Mouse (Mus musculus) CH12.LX (cell line): ENCODE measurements around the gene Ttc19.

ENCODE experiments used
- CHD2 ChIP-seq: IDR thresholded peaks from 2 replicates; pipeline ENCODE4 v1.6.1; 2011; ENCODE audit warnings: low read length, improper control_type of control experiment
- CTCF ChIP-seq, 2 experiments: IDR thresholded peaks in 1 of 2; conservative IDR thresholded peaks in 1 of 2; 2 replicates each; pipeline ENCODE4 v1.5.1; 2011 to 2012; ENCODE audit warnings: low read depth in 2 of 2, low read length in 2 of 2, improper control_type of control experiment in 1 of 2, inconsistent platforms in 1 of 2, mild to moderate bottlenecking in 1 of 2, moderate library complexity in 1 of 2
- E2F4 ChIP-seq: IDR thresholded peaks from 2 replicates; pipeline ENCODE4 v1.6.1; 2011; ENCODE audit warnings: low read depth, low read length, improper control_type of control experiment; ENCODE audit not compliant: insufficient replicate concordance
- ELF1 ChIP-seq: IDR thresholded peaks from 2 replicates; pipeline ENCODE4 v1.6.1; 2014; ENCODE audit warnings: low read depth, mild to moderate bottlenecking, inconsistent platforms, low read length, improper control_type of control experiment
- GABPA ChIP-seq: IDR thresholded peaks from 2 replicates; pipeline ENCODE4 v1.6.1; 2012; ENCODE audit warnings: low read depth, low read length, improper control_type of control experiment, inconsistent platforms; ENCODE audit not compliant: insufficient replicate concordance
- IRF4 ChIP-seq: IDR thresholded peaks from 2 replicates; pipeline ENCODE4 v1.6.1; 2014; ENCODE audit warnings: low read depth, mild to moderate bottlenecking, inconsistent platforms, low read length, improper control_type of control experiment
- MEF2A ChIP-seq: IDR thresholded peaks from 2 replicates; pipeline ENCODE4 v1.6.1; 2014; ENCODE audit warnings: low read depth, mild to moderate bottlenecking, inconsistent platforms, low read length, improper control_type of control experiment, borderline replicate concordance
- NELFE ChIP-seq: IDR thresholded peaks from 2 replicates; pipeline ENCODE4 v1.6.1; 2011; ENCODE audit warnings: low read depth, low read length, improper control_type of control experiment
- NRF1 ChIP-seq: IDR thresholded peaks from 2 replicates; pipeline ENCODE4 v1.6.1; 2014; ENCODE audit warnings: low read depth, mild to moderate bottlenecking, inconsistent platforms, low read length, improper control_type of control experiment, moderate library complexity
- PAX5 ChIP-seq: IDR thresholded peaks from 2 replicates; pipeline ENCODE4 v1.6.1; 2012; ENCODE audit warnings: low read length, inconsistent platforms, mixed read lengths
- RCOR1 ChIP-seq: conservative IDR thresholded peaks from 2 replicates; pipeline ENCODE4 v1.6.1; 2012; ENCODE audit warnings: low read depth, mild to moderate bottlenecking, inconsistent platforms, low read length, improper control_type of control experiment

DNA sequence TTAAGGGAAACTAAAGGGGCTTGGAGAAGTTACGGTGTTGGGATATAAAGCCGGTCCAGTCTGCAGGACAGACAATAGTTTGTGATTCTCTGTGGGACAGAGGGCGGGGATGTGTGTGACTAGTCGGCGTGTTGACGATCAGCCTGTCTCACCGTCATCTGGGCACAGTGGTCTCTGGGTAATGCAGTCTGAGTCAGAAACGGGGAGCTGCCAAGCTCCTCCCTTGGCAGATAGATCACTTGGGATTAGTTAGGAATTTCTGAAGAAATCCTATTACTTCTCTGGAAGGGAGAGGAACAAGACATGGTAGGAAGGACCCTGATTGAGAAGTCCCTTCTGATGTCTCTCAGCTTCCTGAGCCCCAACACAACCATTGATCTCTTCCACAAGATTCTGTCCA lies 37.4 kb upstream of the Ttc19 start:
- TF ChIP-seq ELF1 = no peak
- no peak for TF ChIP-seq NRF1
- no peak for TF ChIP-seq CHD2
- no peak for TF ChIP-seq NELFE
- TF ChIP-seq GABPA = no peak
- no peak for TF ChIP-seq CTCF (conservative IDR thresholded peaks at IDR 0.05 in 1 of 2, IDR thresholded peaks at IDR 0.05 in 1 of 2; ENCODE audit: low read depth in 2 of 2, low read length in 2 of 2)
- no peak for TF ChIP-seq MEF2A
- no peak for TF ChIP-seq RCOR1
- TF ChIP-seq E2F4 = no peak
- no peak for TF ChIP-seq PAX5
- TF ChIP-seq IRF4 = no peak
